Mouse (Mus musculus) B cell, adult 2 months (primary cell): Measurements from ENCODE around the gene Rad23a.
"Not testable (repeated sequence)": the region's sequence is repeated elsewhere in the genome, so short reads cannot be mapped to it uniquely, and the experiment has no call there.

ENCODE experiments used
- DNase-seq, 2 experiments: peaks; one replicate each; pipeline ENCODE4 v3.0.0; 2022

The Rad23a gene

GRCm38 (mm10) chr8:84839875-84840247, 604 bp downstream of the Rad23a start:
- no peak for DNase-seq

GRCm38 (mm10) chr8:84839411-84839810, 1.1 kb downstream of the Rad23a start:
- no peak for DNase-seq

GRCm38 (mm10) chr8:84838513-84838912, 2.0 kb downstream of the Rad23a start:
- no peak for DNase-seq

GRCm38 (mm10) chr8:84837912-84838470, 2.5 kb downstream of the Rad23a start:
- no peak for DNase-seq

- no peak for DNase-seq
These were observed 3.1 kb downstream of the Rad23a start for GRCm38 (mm10) chr8:84837149-84837911.

- no peak for DNase-seq
These were observed 5.3 kb downstream of the Rad23a start for GRCm38 (mm10) chr8:84834866-84835855.

GRCm38 (mm10) chr8:84834002-84834865, 6.2 kb downstream of the Rad23a start:
- no peak for DNase-seq

- no peak for DNase-seq
These were observed 7.4 kb downstream of the Rad23a start for GRCm38 (mm10) chr8:84832759-84833742.

GRCm38 (mm10) chr8:84832034-84832717, 8.3 kb downstream of the Rad23a start:
- peak; percentile 90 to 92 for DNase-seq

- peak; percentile 83 to 86 for DNase-seq
These were observed 9.0 kb downstream of the Rad23a start, which contains the start of gene Gadd45gip1 for GRCm38 (mm10) chr8:84831490-84831889. TSS of gene Gadd45gip1 (plus strand) at chr8:84831522.

- DNase-seq: not testable (repeated sequence)
These were observed 13.9 kb downstream of the Rad23a start for GRCm38 (mm10) chr8:84826518-84826917.

- no peak for DNase-seq
These were observed 14.8 kb downstream of the Rad23a start for GRCm38 (mm10) chr8:84825636-84826035.

GRCm38 (mm10) chr8:84823653-84824052, 16.8 kb downstream of the Rad23a start:
- DNase-seq: peak; percentile 69 to 70

GRCm38 (mm10) chr8:84822723-84823122, 17.7 kb downstream of the Rad23a start, which contains the start of gene Dand5:
TSS of gene Dand5 (minus strand) at chr8:84822823.
- no peak for DNase-seq

GRCm38 (mm10) chr8:84816117-84816516, 24.3 kb downstream of the Rad23a start:
- no peak for DNase-seq

GRCm38 (mm10) chr8:84815547-84815946, 24.9 kb downstream of the Rad23a start:
- DNase-seq: peak; percentile 98

GRCm38 (mm10) chr8:84814555-84815441, 25.7 kb downstream of the Rad23a start:
- DNase-seq: no peak

- DNase-seq: no peak
These were observed 26.3 kb downstream of the Rad23a start for GRCm38 (mm10) chr8:84814240-84814554.

- DNase-seq: no peak
These were observed 26.6 kb downstream of the Rad23a start for GRCm38 (mm10) chr8:84813830-84814229.
